Mouse (Mus musculus) mammary gland, adult 2 months (tissue): ENCODE data around the gene Frmd8. TPM values are rescaled to one million over a fixed set of nuclear protein-coding genes. Genes with fewer than 3 reads are reported as not detected.

ENCODE experiments used
- polyA plus RNA-seq: library from polyadenylated mRNA; depleted of rRNA; stranded (reverse); fragments of >200 nt; gene quantifications from 2 replicates; pipeline ENCODE4 v1.2.3, GENCODE M21; 2012; ENCODE audit warnings: low replicate concordance; rRNA removed

The Frmd8 gene
- 32.4 and 48.8 TPM in 2 replicates for polyA plus RNA-seq

GRCm38 (mm10) chr19:5874969-5875480, at the start of gene Frmd8:
Gene Frmd8 (minus strand): TSS chr19:5875274.

GRCm38 (mm10) chr19:5924713-5925093, 49.6 kb upstream of the Frmd8 start, which contains the start of gene Cdc42ep2:
Gene Cdc42ep2 (minus strand): TSS chr19:5924816.

DNA sequence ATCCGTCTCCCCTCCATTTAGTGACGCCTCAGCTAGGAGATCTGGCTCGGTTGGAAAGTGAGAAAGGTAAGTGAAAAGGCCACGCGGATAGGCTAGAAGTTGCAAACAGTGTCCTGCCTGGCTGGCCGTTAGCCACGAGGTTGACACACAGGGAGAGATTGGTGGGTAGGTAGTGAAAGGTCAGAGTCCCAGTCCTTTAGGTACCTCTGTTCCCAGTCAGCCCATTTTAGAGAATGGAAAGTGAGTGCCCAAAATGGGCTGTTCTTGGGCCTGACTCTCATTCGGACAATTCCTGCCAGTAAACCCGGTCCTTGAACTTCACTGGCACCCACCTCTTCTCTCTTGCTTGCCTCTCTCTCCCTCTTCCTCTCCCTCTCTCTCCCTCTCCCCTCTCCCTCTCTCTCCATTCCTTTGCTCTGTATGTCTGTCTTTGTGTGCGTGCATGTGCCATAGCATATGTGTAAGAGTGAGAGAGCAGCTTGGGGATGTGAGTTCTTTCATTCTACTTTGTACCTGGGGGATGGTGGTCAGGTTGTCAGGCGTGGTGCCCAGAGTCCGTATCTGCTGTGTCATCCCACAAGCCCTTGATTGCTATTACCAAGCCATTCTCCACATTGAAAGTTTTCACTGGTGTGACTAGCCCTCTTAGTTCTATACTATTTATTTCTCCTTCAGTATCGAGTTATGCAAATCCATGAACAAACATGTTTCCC, 38.1 kb upstream of the Frmd8 start, which contains the start of gene Dpf2:
Gene Dpf2, minus strand, starts transcription at position 4 of the 713 bp plus-strand sequence.

GRCm38 (mm10) chr19:5894002-5894678, 19.1 kb upstream of the Frmd8 start, which contains the start of gene Tigd3:
Gene Tigd3 (minus strand): TSS chr19:5894149.

DNA sequence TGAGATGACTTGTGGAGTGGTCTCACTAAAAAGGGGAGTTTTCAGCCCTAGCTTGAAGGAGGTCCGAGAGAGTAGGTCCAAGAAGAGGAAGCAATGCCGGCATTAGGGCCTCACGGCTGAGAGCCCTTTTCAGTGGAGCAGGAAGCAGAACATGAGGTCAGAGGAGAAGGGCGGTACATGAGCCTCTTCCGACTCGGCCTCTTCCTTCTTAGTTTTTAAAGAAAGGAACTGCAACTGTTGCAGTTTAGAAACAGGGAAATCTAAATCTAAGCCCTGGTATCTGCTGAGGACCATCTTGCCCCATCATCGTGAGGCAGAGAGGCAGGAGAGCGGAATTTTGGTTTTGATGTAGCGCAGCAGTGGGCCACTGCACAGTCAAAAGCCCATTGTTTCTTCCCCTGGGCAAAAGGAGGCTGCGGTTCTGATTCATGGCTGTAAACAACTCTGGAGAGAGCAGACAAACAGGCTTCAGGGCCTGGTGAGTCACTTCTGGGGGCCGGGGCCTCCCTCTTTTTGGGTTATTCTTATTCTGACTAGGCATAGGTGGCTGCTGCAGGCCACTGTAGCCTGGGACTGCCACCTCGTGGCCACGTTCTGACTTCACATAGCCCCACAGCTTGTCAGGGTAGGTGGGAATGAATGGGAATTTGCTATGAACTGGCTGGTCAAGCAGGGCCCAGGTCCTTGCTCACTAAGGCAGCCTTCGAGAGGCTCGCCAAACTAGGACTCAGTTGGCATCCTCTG, 2.7 kb upstream of the Frmd8 start, which contains the start of gene Slc25a45:
Gene Slc25a45, plus strand, starts transcription at position 191 of the 744 bp plus-strand sequence.

Other genes with a start within 250 kb of the Frmd8 start
- 102 and 116 TPM in 2 replicates for gene Rela, start 237.8 kb downstream of the Frmd8 start, polyA plus RNA-seq
- 130 and 371 TPM in 2 replicates for gene Sipa1, start 211.6 kb downstream of the Frmd8 start, polyA plus RNA-seq
- 73.1 and 141 TPM in 2 replicates for gene Map3k11, start 186.5 kb downstream of the Frmd8 start, polyA plus RNA-seq
- gene Pcnx3, start 186.4 kb downstream of the Frmd8 start, polyA plus RNA-seq = 137 and 266 TPM in 2 replicates
- gene Kcnk7, start 170.9 kb downstream of the Frmd8 start, polyA plus RNA-seq = 0.83 and 0.94 TPM in 2 replicates
- 92.5 and 93.1 TPM in 2 replicates for gene Ehbp1l1, start 149.0 kb downstream of the Frmd8 start, polyA plus RNA-seq
- 237 and 392 TPM in 2 replicates for gene Fam89b, start 145.6 kb downstream of the Frmd8 start, polyA plus RNA-seq
- gene Ltbp3, start 134.4 kb downstream of the Frmd8 start, polyA plus RNA-seq = 222 and 329 TPM in 2 replicates
- 105 and 131 TPM in 2 replicates for gene Scyl1, start 103.9 kb downstream of the Frmd8 start, polyA plus RNA-seq
- 37.0 and 41.5 TPM in 2 replicates for gene Slc25a45, start 2.5 kb upstream of the Frmd8 start, polyA plus RNA-seq
- gene Tigd3, start 18.9 kb upstream of the Frmd8 start, polyA plus RNA-seq = 0.32 and 0.38 TPM in 2 replicates
- 74.6 and 123 TPM in 2 replicates for gene Dpf2, start 37.7 kb upstream of the Frmd8 start, polyA plus RNA-seq
- gene Cdc42ep2, start 49.5 kb upstream of the Frmd8 start, polyA plus RNA-seq = 13.5 and 26.4 TPM in 2 replicates
- gene Pola2, start 88.9 kb upstream of the Frmd8 start, polyA plus RNA-seq = 40.1 and 53.8 TPM in 2 replicates
- gene Slc22a20, start 110.9 kb upstream of the Frmd8 start, polyA plus RNA-seq = not detected in 2 replicates
- 64.2 and 65.9 TPM in 2 replicates for gene Capn1, start 140.6 kb upstream of the Frmd8 start, polyA plus RNA-seq
- gene Syvn1, start 171.3 kb upstream of the Frmd8 start, polyA plus RNA-seq = 54.9 and 85.1 TPM in 2 replicates
- 14.1 and 24.4 TPM in 2 replicates for gene Mrpl49, start 182.5 kb upstream of the Frmd8 start, polyA plus RNA-seq
- 1,145 and 2,495 TPM in 2 replicates for gene Fau, start 182.6 kb upstream of the Frmd8 start, polyA plus RNA-seq
- 40.9 and 104 TPM in 2 replicates for gene Znhit2, start 185.9 kb upstream of the Frmd8 start, polyA plus RNA-seq
- gene Tm7sf2, start 193.1 kb upstream of the Frmd8 start, polyA plus RNA-seq = 37.7 and 55.5 TPM in 2 replicates
- gene Vps51, start 202.0 kb upstream of the Frmd8 start, polyA plus RNA-seq = 71.5 and 79.3 TPM in 2 replicates
- 0.68 TPM in 1 of 2 replicates, not detected in the other for gene Tmem262, start 204.8 kb upstream of the Frmd8 start, polyA plus RNA-seq
- gene Gm28374, start 207.0 kb upstream of the Frmd8 start, polyA plus RNA-seq = 0.51 TPM in 1 of 2 replicates, not detected in the other
- gene Zfpl1, start 209.7 kb upstream of the Frmd8 start, polyA plus RNA-seq = 101 and 107 TPM in 2 replicates
- 0.92 and 0.93 TPM in 2 replicates for gene Cdca5, start 209.7 kb upstream of the Frmd8 start, polyA plus RNA-seq
- not detected in 2 replicates for gene AC131692.1, start 219.1 kb upstream of the Frmd8 start, polyA plus RNA-seq
- gene Naaladl1, start 230.5 kb upstream of the Frmd8 start, polyA plus RNA-seq = 0.19 and 0.37 TPM in 2 replicates
- gene Sac3d1, start 243.4 kb upstream of the Frmd8 start, polyA plus RNA-seq = 22.6 and 60.4 TPM in 2 replicates